Mouse (Mus musculus) gastrocnemius, postnatal 10 days (tissue): ENCODE results near the gene Gm10645. TPM values are rescaled to one million over a fixed set of nuclear protein-coding genes. Genes with fewer than 3 reads are reported as not detected.

Experiments
- DNase-seq: peaks from one replicate; pipeline ENCODE4 v3.0.0; 2021; ENCODE audit warnings: mixed read lengths
- total RNA-seq, 2 experiments: library from RNA; stranded (reverse); gene quantifications; 2 replicates each; pipeline ENCODE4 v1.2.3; 2021

The Gm10645 gene
- total RNA-seq, 2 experiments from 2014 or later: 0.32 TPM; not detected in 1

GRCm38 (mm10) chr8:83169127-83169526 lies 3.2 kb upstream of the Gm10645 start:
- no peak for DNase-seq

- no peak for DNase-seq
Measured at GRCm38 (mm10) chr8:83167932-83168331, 2.0 kb upstream of the Gm10645 start.

- peak; percentile 66 for DNase-seq
Measured at GRCm38 (mm10) chr8:83165235-83165930, 587 bp downstream of the Gm10645 start, which contains the start of gene Tbc1d9. Gene Tbc1d9, plus strand, starts transcription at chr8:83165352.

GRCm38 (mm10) chr8:83160613-83161012 lies 5.4 kb downstream of the Gm10645 start:
- DNase-seq: no peak

GRCm38 (mm10) chr8:83159615-83160014 lies 6.4 kb downstream of the Gm10645 start:
- no peak for DNase-seq

GRCm38 (mm10) chr8:83158971-83159370 lies 7.0 kb downstream of the Gm10645 start:
- DNase-seq: no peak

- DNase-seq: no peak
Measured at GRCm38 (mm10) chr8:83155110-83155509, 10.9 kb downstream of the Gm10645 start.

GRCm38 (mm10) chr8:83152470-83152869 lies 13.5 kb downstream of the Gm10645 start:
- DNase-seq: no peak

- DNase-seq: no peak
Measured at GRCm38 (mm10) chr8:83152055-83152454, 13.9 kb downstream of the Gm10645 start.

- no peak for DNase-seq
Measured at GRCm38 (mm10) chr8:83149124-83149523, 16.8 kb downstream of the Gm10645 start.

- no peak for DNase-seq
Measured at GRCm38 (mm10) chr8:83145421-83145820, 20.5 kb downstream of the Gm10645 start.

- DNase-seq: no peak
Measured at GRCm38 (mm10) chr8:83144601-83145000, 21.4 kb downstream of the Gm10645 start.

GRCm38 (mm10) chr8:83141358-83141757 lies 24.6 kb downstream of the Gm10645 start:
- DNase-seq: no peak

- no peak for DNase-seq
Measured at GRCm38 (mm10) chr8:83140701-83141111, 25.3 kb downstream of the Gm10645 start.

- DNase-seq: no peak
Measured at GRCm38 (mm10) chr8:83140068-83140467, 25.9 kb downstream of the Gm10645 start.

- DNase-seq: no peak
Measured at GRCm38 (mm10) chr8:83135086-83135485, 30.9 kb downstream of the Gm10645 start.

Other genes with a start within 250 kb of the Gm10645 start
- 1 to 10 TPM; 2.4 to 3.3 TPM for gene Tbc1d9, start 818 bp downstream of the Gm10645 start, total RNA-seq
- not detected for gene Ucp1, start 124.2 kb upstream of the Gm10645 start, total RNA-seq
- 1 to 10 TPM; 7.2 to 9.0 TPM for gene Elmod2, start 166.3 kb upstream of the Gm10645 start, total RNA-seq
- gene Mgat4d, start 182.3 kb upstream of the Gm10645 start, total RNA-seq: not detected
- gene Clgn, start 223.7 kb upstream of the Gm10645 start, total RNA-seq: under 1 TPM in 1 of 2 experiments, not detected in 1; 0.05 TPM